Mouse (Mus musculus) forebrain, embryonic 10.5 days (tissue): Measurements from ENCODE around the gene Atp2c2. TPM values are rescaled to one million over a fixed set of nuclear protein-coding genes. Genes with fewer than 3 reads are reported as not detected.

Experiments used
- DNase-seq: peaks from one replicate; pipeline ENCODE4 v3.0.0-alpha.2; 2017; ENCODE audit warnings: low spot score; ENCODE audit errors: extremely low spot score
- H3K27ac ChIP-seq: fragments of 300-500 bp; sonication (generic); 2 replicates; pipeline ENCODE4 v1.5.1; 2016; ENCODE audit warnings: mild to moderate bottlenecking
- H3K27me3 ChIP-seq: fragments of 300-500 bp; sonication (generic); 2 replicates; pipeline ENCODE4 v1.6.1; 2016; ENCODE audit warnings: mild to moderate bottlenecking; ENCODE audit not compliant: poor library complexity, severe bottlenecking
- H3K36me3 ChIP-seq: fragments of 300-500 bp; sonication (generic); replicated peaks from 2 replicates; pipeline ENCODE4 v1.6.1; 2016; ENCODE audit warnings: mild to moderate bottlenecking, moderate library complexity
- H3K4me1 ChIP-seq: fragments of 300-500 bp; sonication (generic); 2 replicates; pipeline ENCODE4 v1.6.1; 2016
- H3K4me3 ChIP-seq: fragments of 300-500 bp; sonication (generic); 2 replicates; pipeline ENCODE4 v1.5.1; 2016; ENCODE audit warnings: mild to moderate bottlenecking, moderate library complexity
- H3K9me3 ChIP-seq: fragments of 300-500 bp; sonication (generic); 2 replicates; pipeline ENCODE4 v1.6.1; 2016; ENCODE audit warnings: mild to moderate bottlenecking, moderate library complexity
- WGBS: fragments of 180-500 bp; shearing (Covaris S2); methylation state at CpG from one replicate; pipeline ENCODE4 v1.1.7; 2016; 5-methylcytosine and 5-hydroxymethylcytosine counted together
- polyA plus RNA-seq: library from polyadenylated mRNA; unstranded; fragments of >200 nt; fragmentation: Nextera tagmentation; extraction: Ambion mirVana; gene quantifications from 2 replicates; pipeline ENCODE4 v1.2.1, GENCODE M21; 2016

Gene Atp2c2
- polyA plus RNA-seq, result 1.5 and 1.6 TPM in 2 replicates

DNA sequence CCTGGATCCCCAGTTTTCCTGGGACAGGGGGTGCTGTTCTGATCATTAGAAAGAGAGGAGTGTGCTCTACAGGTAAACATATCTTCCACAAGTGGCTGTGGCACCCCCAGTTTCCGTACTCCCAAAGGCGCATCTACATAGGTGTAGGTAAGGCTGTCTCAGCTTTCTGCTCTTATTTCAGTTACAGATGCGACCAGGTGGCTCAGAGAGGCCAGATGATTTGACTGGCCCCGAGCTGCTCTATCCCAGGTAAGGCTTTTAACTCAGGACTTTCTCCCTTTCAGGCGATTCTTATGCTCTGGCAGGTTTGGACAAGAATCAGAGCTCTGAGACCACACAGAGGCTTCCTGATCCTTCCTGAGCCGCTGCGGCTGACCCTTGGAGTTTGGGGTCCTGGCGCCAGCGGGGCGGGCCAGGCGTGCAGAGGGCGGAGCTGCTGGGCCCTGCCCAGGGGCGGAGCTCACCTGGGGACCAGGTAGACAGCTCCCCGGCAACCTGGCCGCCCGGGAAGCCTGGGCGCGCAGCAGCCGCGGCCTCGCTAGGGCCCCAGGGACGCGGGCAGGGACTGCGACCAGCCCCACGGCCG is at the start of gene Atp2c2:
Gene Atp2c2 (plus strand): TSS at position 461 of the 586 bp plus-strand sequence.
- peaks cover 25% of the 10 kb centered on the region for H3K4me1 ChIP-seq
- H3K9me3 ChIP-seq, result no peaks in the 10 kb centered on the region
- H3K27ac ChIP-seq, result peak within 1 kb of the TSS; percentile 40; the same call in 1 of the 2 replicates
- H3K36me3 ChIP-seq, result no peaks in the 10 kb centered on the region
- WGBS, result 3% methylated on average over 26 of the region's 26 CpGs
- peaks cover 60% of the 10 kb centered on the region for H3K27me3 ChIP-seq
- no peak for DNase-seq
- H3K4me3 ChIP-seq, result peak within 1 kb of the TSS; percentile 24

DNA sequence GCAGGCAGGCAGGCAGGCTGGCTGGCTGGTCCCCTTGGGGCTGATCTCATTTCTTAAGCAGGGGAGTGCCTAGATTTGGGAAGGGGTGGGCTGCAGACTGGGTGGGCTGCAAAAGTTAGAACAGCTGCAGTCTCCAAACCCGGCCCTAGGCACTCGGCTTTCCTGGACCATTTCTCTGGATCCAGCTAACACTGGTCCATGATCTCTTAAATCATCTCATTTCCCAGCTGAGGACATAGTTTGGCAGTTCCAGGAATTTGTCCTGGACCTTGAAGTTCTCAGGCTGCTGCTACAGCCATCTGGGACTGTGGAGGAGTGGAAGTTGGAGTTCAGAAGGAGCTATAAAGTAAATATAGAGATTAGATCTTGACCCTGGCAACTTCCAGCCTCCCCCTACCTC is 48.5 kb upstream of the Atp2c2 start:
- peaks cover 7% of the 10 kb centered on the region; the same call in 1 of the 2 replicates for H3K9me3 ChIP-seq
- WGBS, result 58% methylated on average over 2 of the region's 2 CpGs
- peaks cover 5% of the 10 kb centered on the region; the same call in 1 of the 2 replicates for H3K4me1 ChIP-seq
- H3K27me3 ChIP-seq, result 0 out of 2 replicates have a peak, but pooled peaks cover 5% of the 10 kb centered on the region
- H3K36me3 ChIP-seq, result no peaks in the 10 kb centered on the region
- H3K27ac ChIP-seq, result no peak overlapping the region
- DNase-seq, result no peak
- H3K4me3 ChIP-seq, result no peak overlapping the region

DNA sequence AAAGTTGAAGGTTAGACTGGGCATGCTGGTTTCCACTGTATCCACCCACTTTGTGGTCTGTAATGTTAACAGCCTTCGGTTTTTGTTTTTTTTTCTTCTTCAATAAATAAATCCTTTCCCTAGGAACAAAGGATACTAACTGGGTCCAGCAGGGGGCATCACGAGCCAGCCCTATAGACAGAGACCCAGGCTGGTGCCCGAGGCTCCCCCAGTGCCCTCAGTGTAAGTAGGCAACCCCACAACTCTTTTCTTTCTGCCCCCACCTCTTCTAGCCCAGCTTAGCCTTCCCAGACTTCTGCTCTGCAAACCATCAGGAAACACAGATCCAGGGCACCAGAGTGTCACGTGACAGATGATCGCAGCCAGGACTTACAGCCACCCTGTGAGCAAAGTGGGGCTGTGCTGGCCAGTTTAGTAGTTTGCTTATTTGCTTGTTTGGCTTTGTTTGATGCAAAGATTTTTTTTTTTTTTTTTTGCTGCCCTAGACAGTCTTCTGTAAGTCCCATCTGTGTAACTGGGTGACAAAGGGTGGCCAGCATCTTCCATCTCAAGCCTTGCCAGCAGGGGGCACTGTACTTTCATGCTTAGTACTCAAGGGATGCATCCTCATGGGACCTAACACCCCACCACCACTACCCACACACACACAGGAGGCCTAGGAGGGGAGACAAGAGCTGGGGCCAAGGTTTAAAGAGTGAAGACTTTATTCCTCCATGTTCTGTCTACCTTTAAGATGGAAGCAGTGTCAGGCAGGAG is 42.9 kb upstream of the Atp2c2 start:
- Histone ChIP-seq H3K36me3 (no peaks in the 10 kb centered on the region), H3K9me3 (no peaks in the 10 kb centered on the region; the same call in 1 of the 2 replicates), H3K27ac (no peak overlapping the region), H3K4me1 (peaks cover 28% of the 10 kb centered on the region), H3K4me3 (no peak overlapping the region), H3K27me3 (0 out of 2 replicates have a peak, but pooled peaks cover 5% of the 10 kb centered on the region)
- 55% methylated on average over 5 of the region's 5 CpGs for WGBS
- no peak for DNase-seq

DNA sequence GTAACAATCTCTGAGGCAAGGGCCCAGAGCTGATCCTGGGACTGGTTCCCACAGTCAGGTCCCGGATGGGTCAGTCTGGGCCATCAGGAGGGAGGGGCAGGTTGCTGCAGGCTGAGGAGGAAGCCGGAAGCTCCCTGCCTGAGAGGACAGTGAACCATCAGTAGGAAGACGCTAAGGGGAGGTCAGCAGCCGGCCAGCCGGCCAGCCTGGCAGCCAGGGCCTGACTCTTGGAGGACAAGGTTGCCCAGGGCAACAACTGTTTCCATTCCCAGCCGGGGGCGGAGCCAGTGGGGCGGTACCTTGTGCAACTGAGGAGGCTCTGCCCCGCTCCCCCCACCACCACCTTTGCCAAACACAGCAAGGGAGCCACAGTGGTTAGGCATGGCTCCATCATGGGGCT is 38.7 kb upstream of the Atp2c2 start:
- DNase-seq, result peak; percentile 66
- H3K27me3 ChIP-seq, result peaks cover 11% of the 10 kb centered on the region
- peak overlapping the region; percentile 22 for H3K4me3 ChIP-seq
- no peaks in the 10 kb centered on the region for H3K36me3 ChIP-seq
- peak overlapping the region; percentile 83 for H3K27ac ChIP-seq
- WGBS, result 4% methylated on average over 9 of the region's 9 CpGs
- no peaks in the 10 kb centered on the region; the same call in 1 of the 2 replicates for H3K9me3 ChIP-seq
- H3K4me1 ChIP-seq, result peaks cover 49% of the 10 kb centered on the region

DNA sequence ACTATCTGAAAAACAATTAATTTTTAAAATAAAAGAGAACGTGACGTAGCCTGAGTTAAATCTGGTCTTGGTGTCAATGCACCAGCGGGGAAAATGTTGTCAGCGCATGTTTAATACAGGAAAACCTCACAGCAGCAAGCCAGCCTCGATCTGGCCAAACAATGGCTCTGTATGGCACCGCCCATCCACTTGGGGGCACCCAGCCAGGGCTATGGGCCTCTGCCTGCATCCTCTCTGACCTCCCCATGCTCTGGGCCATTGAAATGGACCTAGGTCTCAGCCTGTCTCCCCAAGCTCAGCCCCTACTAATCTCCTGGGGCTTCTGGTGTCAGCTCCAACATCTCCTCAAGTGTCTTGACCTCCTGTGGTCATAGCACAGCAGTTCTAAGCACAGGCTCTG is 37.9 kb upstream of the Atp2c2 start:
- no peak overlapping the region for H3K4me3 ChIP-seq
- 74% methylated on average over 6 of the region's 6 CpGs for WGBS
- no peaks in the 10 kb centered on the region; the same call in 1 of the 2 replicates for H3K9me3 ChIP-seq
- H3K27ac ChIP-seq, result no peak overlapping the region
- H3K36me3 ChIP-seq, result no peaks in the 10 kb centered on the region
- peaks cover 57% of the 10 kb centered on the region for H3K4me1 ChIP-seq
- no peak for DNase-seq
- peaks cover 19% of the 10 kb centered on the region for H3K27me3 ChIP-seq

DNA sequence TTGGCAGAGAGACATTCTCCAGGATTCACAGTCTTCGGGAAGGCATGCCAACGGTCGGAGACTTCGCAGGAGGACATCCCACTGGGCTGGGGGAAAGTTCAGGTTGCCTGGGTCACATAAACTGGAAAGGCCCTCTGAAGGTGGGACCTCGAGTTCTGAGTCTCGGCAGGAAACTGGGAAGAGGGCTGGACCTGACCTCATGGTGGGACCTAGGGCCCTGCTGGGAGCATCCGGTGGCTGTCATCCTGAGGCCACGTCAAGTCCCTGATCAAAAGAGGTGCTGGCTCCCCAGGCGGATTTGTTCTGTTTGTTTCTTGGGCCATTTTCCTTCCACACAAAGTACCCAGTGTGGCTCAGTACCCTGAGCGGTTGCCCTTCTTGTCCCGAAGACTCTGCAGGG is 36.4 kb upstream of the Atp2c2 start:
- H3K4me3 ChIP-seq, result no peak overlapping the region
- no peak for DNase-seq
- H3K27me3 ChIP-seq, result peaks cover 25% of the 10 kb centered on the region
- H3K4me1 ChIP-seq, result peaks cover 70% of the 10 kb centered on the region
- 65% methylated on average over 11 of the region's 11 CpGs for WGBS
- no peak overlapping the region for H3K27ac ChIP-seq
- H3K36me3 ChIP-seq, result no peaks in the 10 kb centered on the region
- no peaks in the 10 kb centered on the region for H3K9me3 ChIP-seq

DNA sequence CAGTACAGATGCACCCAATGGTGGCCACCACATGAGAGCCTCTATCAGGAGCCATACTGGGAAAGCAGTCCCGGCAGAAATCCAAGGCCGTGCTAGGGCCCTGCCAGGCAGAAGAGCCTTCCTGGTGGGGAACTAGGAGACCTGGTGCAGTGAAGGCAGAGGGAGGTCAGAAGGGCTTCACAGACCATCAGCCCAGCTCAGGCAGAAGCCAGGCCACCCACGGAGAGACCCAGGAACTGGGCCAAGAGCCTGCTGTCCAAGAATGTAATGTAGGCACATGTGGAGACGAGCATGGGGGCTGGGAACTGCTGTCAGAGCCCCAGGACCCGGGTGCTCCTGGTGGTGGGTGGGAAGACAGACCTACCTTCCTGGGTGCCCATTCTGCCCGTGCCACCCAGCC is 34.5 kb upstream of the Atp2c2 start:
- H3K9me3 ChIP-seq, result no peaks in the 10 kb centered on the region
- H3K27me3 ChIP-seq, result peaks cover 25% of the 10 kb centered on the region
- H3K4me3 ChIP-seq, result no peak overlapping the region
- no peak overlapping the region for H3K27ac ChIP-seq
- peaks cover 70% of the 10 kb centered on the region for H3K4me1 ChIP-seq
- 86% methylated on average over 6 of the region's 6 CpGs for WGBS
- H3K36me3 ChIP-seq, result no peaks in the 10 kb centered on the region
- no peak for DNase-seq

DNA sequence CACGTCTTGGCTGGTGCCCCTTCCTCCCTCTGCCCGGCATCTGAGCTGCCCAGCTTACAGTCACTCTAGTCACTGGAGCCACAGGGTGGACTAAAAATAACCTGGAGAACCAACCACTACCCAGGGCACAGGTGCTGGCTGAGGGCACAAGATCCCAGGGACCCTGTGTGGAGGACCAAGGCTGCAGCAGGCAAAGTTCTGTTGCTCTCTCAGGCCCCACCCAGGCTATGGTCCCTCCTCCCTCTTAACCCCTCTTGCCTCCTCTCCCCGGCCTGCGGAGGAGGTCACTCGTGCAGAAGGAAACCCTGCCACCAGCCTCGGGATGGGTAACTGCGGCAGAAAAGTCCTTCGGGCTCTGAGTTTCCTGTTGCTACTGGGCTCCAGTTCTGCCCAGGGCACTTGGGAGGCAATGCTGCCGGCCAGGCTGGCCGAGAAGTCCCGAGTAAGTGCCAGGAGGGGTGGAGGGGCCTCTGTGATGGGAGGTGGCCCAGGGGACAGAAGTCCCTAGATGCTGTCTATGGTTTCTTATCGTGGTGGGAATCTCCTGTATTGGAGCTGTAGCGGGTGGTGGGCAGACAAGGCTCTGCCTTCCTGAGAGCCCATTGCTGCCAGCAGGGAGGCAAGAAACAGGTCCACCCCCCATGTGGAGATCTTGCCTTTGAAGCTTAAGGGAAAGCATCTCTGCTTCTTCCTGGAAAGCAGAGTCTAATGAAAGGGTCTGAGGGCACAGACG is 33.4 kb upstream of the Atp2c2 start, which contains the start of gene Wfdc1:
Gene Wfdc1 (plus strand): TSS at position 147 of the 733 bp plus-strand sequence.
- Histone ChIP-seq H3K4me1 (peaks cover 59% of the 10 kb centered on the region), H3K4me3 (no peak within 1 kb of the TSS), H3K27me3 (peaks cover 25% of the 10 kb centered on the region), H3K36me3 (no peaks in the 10 kb centered on the region), H3K9me3 (no peaks in the 10 kb centered on the region), H3K27ac (peak within 1 kb of the TSS; percentile 58)
- DNase-seq, result no peak
- WGBS, result 20% methylated on average over 14 of the region's 14 CpGs

DNA sequence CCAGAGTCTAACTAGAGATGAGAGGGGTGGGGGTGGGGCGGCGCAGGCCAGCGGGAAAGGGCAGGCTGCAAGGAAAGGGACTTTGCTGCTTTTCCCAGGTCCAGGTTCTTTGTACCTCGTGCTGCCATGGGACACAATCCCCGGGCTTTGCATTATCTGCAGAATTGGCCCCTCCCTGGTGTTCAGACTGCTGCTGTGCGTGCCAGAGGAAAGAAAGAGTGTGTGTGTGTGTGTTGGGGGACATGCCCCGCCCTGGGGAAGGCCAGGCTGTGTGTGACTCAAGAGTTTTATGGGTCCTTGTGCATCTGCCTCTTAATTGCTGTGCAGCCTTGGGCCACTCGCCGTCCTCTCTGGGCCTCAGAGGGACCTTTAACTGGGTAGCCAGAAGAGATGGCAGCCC is 31.4 kb upstream of the Atp2c2 start:
- no peak overlapping the region for H3K4me3 ChIP-seq
- 0 out of 2 replicates have a peak overlapping the region, but pooled peaks have one; percentile 18 for H3K27ac ChIP-seq
- peaks cover 25% of the 10 kb centered on the region for H3K27me3 ChIP-seq
- H3K4me1 ChIP-seq, result peaks cover 48% of the 10 kb centered on the region
- no peak for DNase-seq
- no peaks in the 10 kb centered on the region for H3K9me3 ChIP-seq
- 62% methylated on average over 9 of the region's 9 CpGs for WGBS
- H3K36me3 ChIP-seq, result no peaks in the 10 kb centered on the region

DNA sequence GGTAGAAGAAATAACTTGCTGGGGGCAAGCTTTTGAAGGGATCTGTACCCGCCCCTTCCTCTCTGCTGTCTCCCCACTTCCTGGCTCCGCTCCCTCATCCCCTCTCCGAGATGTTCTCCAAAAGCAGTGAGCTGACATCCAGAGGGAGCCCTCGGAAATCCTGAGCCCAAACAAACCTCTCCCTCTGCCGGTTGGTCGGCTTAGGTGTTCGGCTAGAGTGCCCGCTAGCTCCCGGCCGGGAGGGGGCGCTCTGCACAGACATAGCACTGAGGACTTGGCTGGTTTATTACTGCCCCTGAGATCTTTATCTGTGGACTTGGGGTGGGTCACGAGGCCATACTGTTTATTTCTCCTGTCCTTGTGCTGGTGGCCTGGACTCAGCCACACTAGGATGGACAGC is 30.5 kb upstream of the Atp2c2 start:
- 55% methylated on average over 12 of the region's 12 CpGs for WGBS
- Histone ChIP-seq H3K27ac (no peak overlapping the region), H3K4me1 (peaks cover 45% of the 10 kb centered on the region), H3K27me3 (peaks cover 25% of the 10 kb centered on the region), H3K9me3 (0 out of 2 replicates have a peak, but pooled peaks cover 3% of the 10 kb centered on the region), H3K4me3 (no peak overlapping the region), H3K36me3 (no peaks in the 10 kb centered on the region)
- DNase-seq, result no peak

DNA sequence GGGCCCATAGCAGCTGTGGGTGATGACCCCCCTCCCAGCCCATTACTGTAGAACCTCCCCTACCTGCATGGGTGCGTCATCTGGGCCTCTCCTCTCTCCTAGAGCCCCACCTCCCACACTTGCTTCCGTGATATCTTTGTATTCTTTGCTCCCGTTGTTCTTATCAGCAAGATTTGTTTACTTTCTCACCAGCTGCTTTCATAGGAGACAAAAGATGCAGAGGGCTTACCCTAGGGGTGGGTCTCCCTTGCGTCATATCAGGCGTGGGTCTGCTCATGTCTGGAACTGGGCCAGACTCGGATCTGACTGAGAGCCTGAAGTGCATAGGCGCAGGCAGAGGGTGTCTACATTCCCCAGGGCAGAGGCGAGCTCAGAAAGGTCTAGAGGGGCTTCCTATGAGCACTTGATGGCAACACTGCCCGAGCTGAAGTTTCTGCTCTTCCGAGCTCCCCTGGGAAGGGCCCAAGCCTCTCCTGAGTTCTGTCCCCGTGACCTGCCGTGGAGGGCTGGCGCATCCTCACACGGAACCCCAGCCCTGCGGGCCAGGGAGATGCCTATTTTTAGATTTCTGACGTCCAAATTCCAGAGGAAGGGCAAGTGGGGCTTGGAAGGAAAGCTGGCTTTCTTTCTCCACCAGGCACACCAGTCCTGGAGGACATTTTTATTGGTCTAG is 29.3 kb upstream of the Atp2c2 start:
- 78% methylated on average over 16 of the region's 16 CpGs for WGBS
- H3K4me1 ChIP-seq, result peaks cover 39% of the 10 kb centered on the region
- DNase-seq, result no peak

DNA sequence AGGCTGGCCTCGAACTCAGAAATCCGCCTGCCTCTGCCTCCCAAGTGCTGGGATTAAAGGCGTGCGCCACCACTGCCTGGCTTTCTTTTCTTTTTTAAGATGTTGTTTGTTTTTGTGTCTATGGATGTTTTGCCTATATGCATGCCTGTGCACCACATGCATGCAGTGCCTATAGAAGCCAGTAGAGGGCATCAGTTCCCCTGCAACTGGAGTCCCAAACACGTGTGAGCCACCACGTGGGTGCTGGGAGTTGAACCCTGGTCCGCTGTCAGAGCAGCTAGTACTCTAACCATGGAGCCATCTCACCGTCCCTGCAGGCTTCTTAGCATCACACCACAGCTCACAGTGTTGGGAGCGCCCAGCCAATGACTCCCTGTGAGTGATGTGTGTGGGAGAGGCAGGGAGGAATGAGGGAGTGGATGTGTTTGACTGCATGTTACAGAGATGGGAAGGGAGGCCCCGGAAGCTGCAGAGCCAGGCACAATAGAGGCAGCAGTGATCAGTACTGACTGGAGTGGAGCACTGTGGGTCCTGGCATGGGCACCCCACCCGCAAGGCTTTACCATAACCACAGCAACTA is 25.7 kb upstream of the Atp2c2 start:
- DNase-seq, result no peak
- 80% methylated on average over 10 of the region's 11 CpGs for WGBS
- Histone ChIP-seq H3K27ac (no peak overlapping the region), H3K9me3 (0 out of 2 replicates have a peak, but pooled peaks cover 4% of the 10 kb centered on the region), H3K27me3 (peaks cover under 1% of the 10 kb centered on the region; the same call in 1 of the 2 replicates), H3K36me3 (no peaks in the 10 kb centered on the region), H3K4me3 (no peak overlapping the region), H3K4me1 (peaks cover 21% of the 10 kb centered on the region)

More for the DNA sequence above, 29.3 kb upstream of the Atp2c2 start:
- H3K27me3 ChIP-seq, result peaks cover 19% of the 10 kb centered on the region
- H3K27ac ChIP-seq, result no peak overlapping the region
- H3K9me3 ChIP-seq, result 0 out of 2 replicates have a peak, but pooled peaks cover 4% of the 10 kb centered on the region
- H3K36me3 ChIP-seq, result no peaks in the 10 kb centered on the region
- H3K4me3 ChIP-seq, result no peak overlapping the region
